Mouse (Mus musculus): ENCODE measurements around the gene Cdhr5. TPM values are rescaled to one million over a fixed set of nuclear protein-coding genes. Genes with fewer than 3 reads are reported as not detected.

The Cdhr5 gene
- polyA plus RNA-seq (2012; rRNA removed) = 3.1 and 16.2 TPM in 2 replicates

- no peak for DNase-seq (ENCODE audit: low read depth)
Measured at GRCm38 (mm10) chr7:141276546-141276945, at the start of gene Cdhr5. Gene Cdhr5, minus strand, starts transcription at chr7:141276786.

GRCm38 (mm10) chr7:141324686-141325085 is 48.1 kb upstream of the Cdhr5 start:
- DNase-seq (ENCODE audit: low read depth) = no peak

GRCm38 (mm10) chr7:141319446-141319845 is 42.9 kb upstream of the Cdhr5 start:
- no peak for DNase-seq (ENCODE audit: low read depth)

DNA sequence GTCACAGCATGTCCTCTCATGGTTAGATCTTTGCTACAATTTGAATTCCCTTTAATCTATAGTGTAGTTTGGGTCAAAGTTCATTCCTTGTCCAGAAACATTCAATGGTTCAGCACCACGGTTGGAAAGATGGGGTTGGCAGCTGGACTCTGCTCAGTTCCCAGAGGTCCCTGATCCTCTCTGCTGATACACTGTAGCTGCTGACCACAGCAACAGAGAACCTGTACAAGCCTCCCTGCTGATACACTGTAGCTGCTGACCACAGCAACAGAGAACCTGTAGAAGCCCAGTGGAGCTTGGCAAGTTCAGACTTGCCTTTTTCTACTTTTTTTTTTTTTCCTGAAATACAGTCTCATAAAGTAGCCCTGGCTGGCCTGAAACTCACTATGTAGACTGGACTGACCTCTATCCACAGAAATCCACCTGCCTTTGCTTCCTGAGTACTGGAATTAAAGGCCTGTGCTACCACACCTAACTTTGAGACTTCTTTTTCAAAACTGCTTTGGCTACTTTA is 41.1 kb upstream of the Cdhr5 start:
- no peak for DNase-seq (ENCODE audit: low read depth)

- no peak for DNase-seq (ENCODE audit: low read depth)
Measured at GRCm38 (mm10) chr7:141315974-141316373, 39.4 kb upstream of the Cdhr5 start.

DNA sequence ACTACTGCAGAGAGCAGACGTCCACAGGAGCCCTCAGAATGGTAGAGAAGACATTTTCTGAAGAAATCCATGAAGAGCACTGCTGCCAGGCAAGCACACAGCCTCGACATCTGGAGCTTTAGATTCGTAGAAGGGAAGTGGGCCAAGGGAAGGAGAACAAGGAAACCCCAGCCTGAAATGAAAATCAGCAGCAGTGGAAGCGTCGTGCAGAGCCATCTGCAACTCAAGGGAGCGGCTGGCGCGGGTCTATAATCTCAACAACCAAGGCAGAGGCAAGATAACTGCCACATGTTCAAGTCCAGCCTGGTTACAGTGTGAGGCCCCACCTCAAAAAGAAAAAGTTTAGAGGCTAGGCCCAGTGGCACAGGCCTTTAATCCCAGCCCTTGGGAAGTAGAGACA is 38.5 kb upstream of the Cdhr5 start:
- no peak for DNase-seq (ENCODE audit: low read depth)

GRCm38 (mm10) chr7:141314416-141314815 is 37.8 kb upstream of the Cdhr5 start:
- no peak for DNase-seq (ENCODE audit: low read depth)

GRCm38 (mm10) chr7:141304537-141304936 is 28.0 kb upstream of the Cdhr5 start:
- no peak for DNase-seq (ENCODE audit: low read depth)

GRCm38 (mm10) chr7:141302702-141303268 is 26.2 kb upstream of the Cdhr5 start:
- no peak for DNase-seq (ENCODE audit: low read depth)

DNA sequence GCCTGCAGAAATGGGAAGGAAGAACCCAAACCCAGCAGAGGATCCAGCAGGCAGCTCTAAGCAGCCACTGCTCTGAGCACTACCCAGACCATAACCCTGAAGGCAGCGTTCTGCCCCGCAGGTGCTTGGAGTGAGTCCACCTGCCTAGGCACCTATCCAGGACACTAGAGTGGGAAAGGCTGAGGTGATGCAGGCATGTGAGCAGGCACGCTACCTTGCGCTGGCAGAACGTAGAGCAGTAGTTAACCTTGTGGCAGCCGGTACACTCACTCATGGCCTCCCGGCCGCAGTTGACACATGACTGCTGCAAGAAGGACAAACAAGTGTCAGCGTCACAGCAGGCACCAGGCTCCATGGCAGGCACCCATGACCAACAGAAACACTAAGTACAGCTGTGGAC is 24.8 kb upstream of the Cdhr5 start:
- no peak for DNase-seq (ENCODE audit: low read depth)

DNA sequence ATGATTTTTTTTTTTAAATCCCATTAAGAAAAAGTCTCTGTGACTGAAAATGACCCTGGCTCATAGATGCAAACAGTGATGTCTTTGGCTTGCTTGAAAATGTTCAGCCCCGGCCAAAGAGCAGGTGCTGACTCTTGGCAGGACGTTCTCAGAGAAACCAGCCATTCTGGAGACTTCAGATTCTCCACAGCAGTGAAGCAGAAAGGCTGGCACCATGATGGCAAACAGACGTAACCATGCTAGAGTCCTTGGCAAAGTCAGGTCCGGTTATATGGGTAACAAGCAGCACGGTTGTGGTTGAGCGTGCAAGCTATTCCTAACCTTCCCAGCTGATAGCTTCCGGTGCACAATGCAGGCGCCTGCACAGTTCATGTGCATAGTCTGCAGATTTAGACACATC is 22.6 kb upstream of the Cdhr5 start:
- no peak for DNase-seq (ENCODE audit: low read depth)

- no peak for DNase-seq (ENCODE audit: low read depth)
Measured at GRCm38 (mm10) chr7:141297926-141298650, 21.5 kb upstream of the Cdhr5 start.

DNA sequence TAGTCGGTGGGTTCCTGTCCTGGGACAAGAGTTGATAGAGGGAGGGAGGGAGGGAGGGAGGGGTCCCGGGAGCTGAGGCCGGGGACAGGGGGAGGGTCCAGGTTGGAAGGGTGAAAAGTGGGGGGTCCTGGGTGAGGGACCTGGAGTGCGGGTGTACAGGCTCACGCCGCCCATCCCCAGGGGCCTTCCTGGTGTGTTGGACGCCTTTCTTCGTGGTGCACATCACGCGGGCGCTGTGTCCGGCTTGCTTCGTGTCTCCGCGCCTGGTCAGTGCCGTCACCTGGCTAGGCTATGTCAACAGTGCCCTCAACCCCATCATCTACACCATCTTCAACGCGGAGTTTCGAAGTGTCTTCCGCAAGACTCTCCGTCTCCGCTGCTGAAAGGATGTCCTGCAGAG is 17.9 kb upstream of the Cdhr5 start:
- no peak for DNase-seq (ENCODE audit: low read depth)

GRCm38 (mm10) chr7:141293852-141294471 is 17.4 kb upstream of the Cdhr5 start:
- DNase-seq (ENCODE audit: low read depth) = no peak

DNA sequence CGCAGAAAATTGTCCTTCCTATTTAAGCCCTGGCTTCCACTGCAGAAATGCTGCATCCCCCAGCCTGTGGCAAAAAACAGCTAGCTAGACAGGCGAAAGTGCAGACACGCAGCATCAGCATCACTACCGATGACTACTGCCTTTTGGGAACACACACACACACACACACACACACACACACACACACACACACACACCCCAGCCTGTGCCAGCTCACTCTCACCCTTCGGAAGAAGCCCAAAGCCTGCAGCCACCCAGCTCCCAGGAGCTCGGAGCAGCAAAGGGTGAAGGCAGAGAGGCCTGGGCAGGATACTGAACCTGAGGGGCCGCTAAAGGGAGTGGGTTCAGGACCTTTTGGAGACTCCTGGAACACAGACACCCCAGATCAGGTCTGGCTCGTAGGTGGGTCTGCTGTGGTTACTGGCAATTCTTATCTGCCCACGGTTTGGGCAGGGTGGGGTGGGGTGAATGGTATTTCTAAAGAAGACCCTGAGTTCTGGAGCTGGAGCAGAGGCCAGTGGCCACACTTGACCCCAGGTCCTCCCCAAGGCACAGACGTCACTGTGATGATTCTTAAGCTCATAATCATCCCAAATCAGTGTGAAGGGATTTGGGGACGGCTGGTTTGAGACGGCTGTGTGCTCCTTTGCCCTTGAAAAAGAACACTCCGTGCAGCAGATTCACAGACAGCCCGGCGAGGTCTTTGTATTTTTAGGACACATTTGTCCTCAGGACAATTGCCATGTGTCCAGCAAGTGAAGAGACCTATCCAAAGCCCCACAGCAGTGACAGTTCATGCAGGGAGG is 16.2 kb upstream of the Cdhr5 start:
- no peak for DNase-seq (ENCODE audit: low read depth)

- no peak for DNase-seq (ENCODE audit: low read depth)
Measured at GRCm38 (mm10) chr7:141291921-141292582, 15.5 kb upstream of the Cdhr5 start, which contains the start of gene Drd4. Gene Drd4, plus strand, starts transcription at chr7:141292006.

- no peak for DNase-seq (ENCODE audit: low read depth)
Measured at GRCm38 (mm10) chr7:141288042-141288441, 11.5 kb upstream of the Cdhr5 start.

DNA sequence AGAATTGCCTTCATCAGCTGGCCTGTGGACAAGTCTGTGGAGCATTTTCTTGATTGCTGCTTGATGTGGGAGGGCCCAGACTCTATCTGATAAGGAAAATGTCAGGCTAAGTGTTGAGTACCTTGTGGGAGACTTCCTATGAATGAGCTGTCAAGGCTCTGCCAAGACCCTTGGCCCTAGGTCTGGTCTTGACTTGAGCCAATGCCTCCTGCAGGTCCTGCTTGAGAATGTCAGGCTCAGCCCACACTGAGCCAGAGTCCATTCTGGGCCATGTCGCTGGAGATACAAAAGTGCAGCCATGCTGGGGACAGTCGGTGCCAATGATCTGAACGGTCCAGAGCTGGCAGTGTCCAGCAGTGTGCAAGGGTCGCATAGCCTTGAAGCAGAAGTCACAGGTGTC is 6.2 kb upstream of the Cdhr5 start:
- DNase-seq (ENCODE audit: low read depth) = no peak

DNA sequence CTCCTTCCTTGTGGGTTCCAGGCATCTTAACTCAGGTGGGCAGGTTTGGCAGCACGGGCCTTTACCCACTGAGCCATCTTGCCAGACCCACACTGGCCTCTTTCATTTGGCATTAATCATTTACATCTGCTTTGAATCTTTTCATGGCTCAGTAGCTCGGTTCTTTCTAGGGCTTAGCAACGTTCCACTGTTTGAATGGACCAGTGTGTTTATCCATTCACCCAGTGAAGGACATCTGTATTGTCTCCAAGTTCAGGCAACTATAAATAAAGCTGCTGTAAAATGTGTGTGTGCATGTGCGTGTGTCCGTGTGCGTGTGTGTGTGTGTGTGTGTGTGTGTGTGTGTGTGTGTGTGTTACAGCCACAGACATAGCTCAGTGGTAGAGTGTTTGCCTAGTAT is 4.9 kb upstream of the Cdhr5 start:
- no peak for DNase-seq (ENCODE audit: low read depth)

GRCm38 (mm10) chr7:141278766-141279590 is 2.4 kb upstream of the Cdhr5 start, which contains the start of gene Sct:
Gene Sct, minus strand, starts transcription at chr7:141279133.
- no peak for DNase-seq (ENCODE audit: low read depth)
